Mouse (Mus musculus): ENCODE data around the gene Setmar. TPM values are rescaled to one million over a fixed set of nuclear protein-coding genes. Genes with fewer than 3 reads are reported as not detected.

Setmar gene
- total and polyA plus RNA-seq, 3 experiments = 1.7 to 2.1 TPM; not detected in 1

- H3K27ac ChIP-seq (ENCODE audit: control insufficient read depth, low read depth, low read length) = peak overlapping the region; percentile 31; the same call in 1 of the 2 replicates
These were observed 738 bp downstream of the Setmar start for GRCm38 (mm10) chr6:108065583-108065982.

GRCm38 (mm10) chr6:108070947-108071346 lies 6.1 kb downstream of the Setmar start:
- no peak for DNase-seq (ENCODE audit: low read depth, low spot score)
- Histone ChIP-seq H3K4me1 (ENCODE audit: control insufficient read depth in 1 of 2, insufficient read depth in 2 of 2, low read length in 2 of 2) (peaks cover 0 to 7% of the 10 kb centered on the region in 2 experiments; a peak in 1 of 4 replicates), H3K27ac (ENCODE audit: control insufficient read depth, low read depth, low read length) (no peak overlapping the region), H3K9me3 (replicated peaks; ENCODE audit: insufficient read depth, low read length) (no peaks in the 10 kb centered on the region), H3K36me3 (ENCODE audit: control insufficient read depth in 1 of 2, insufficient read depth in 2 of 2, low read length in 2 of 2) (peaks cover 0 to 6% of the 10 kb centered on the region in 2 experiments; a peak in 2 of 4 replicates), H3K9ac (ENCODE audit: control insufficient read depth, low read depth, low read length, poor library complexity, severe bottlenecking) (no peak overlapping the region), H3K4me3 (ENCODE audit: control insufficient read depth in 1 of 2, insufficient read depth in 1 of 2, low read depth in 2 of 2, low read length in 2 of 2) (no peak overlapping the region), H3K79me2 (ENCODE audit: control insufficient read depth, insufficient read depth, low read length, poor library complexity) (no peaks in the 10 kb centered on the region), H3K27me3 (ENCODE audit: control insufficient read depth in 1 of 2, insufficient read depth in 2 of 2, low read length in 2 of 2) (no peaks in the 10 kb centered on the region)
- no peak for TF ChIP-seq HCFC1 (IDR thresholded peaks at IDR 0.05; ENCODE audit: low read depth, low read length)
- no peak for TF ChIP-seq TBP (IDR thresholded peaks at IDR 0.05; ENCODE audit: low read depth, low read length)
- no peak for TF ChIP-seq TAL1 (IDR thresholded peaks at IDR 0.05; ENCODE audit: low read length)
- no peak for TF ChIP-seq ETS1 (IDR thresholded peaks at IDR 0.05; ENCODE audit: low read depth, low read length)
- TF ChIP-seq CTCF (IDR thresholded peaks at IDR 0.05 in 2 of 3, conservative IDR thresholded peaks at IDR 0.05 in 1 of 3; ENCODE audit: control insufficient read depth in 1 of 3, insufficient read depth in 1 of 3, low read depth in 2 of 3, low read length in 3 of 3, poor library complexity in 1 of 3, severe bottlenecking in 1 of 3) = no peak
- no peak for TF ChIP-seq TCF12 (IDR thresholded peaks at IDR 0.05; ENCODE audit: low read depth, low read length)
- no peak for TF ChIP-seq POLR2AphosphoS5 (IDR thresholded peaks at IDR 0.05; ENCODE audit: borderline replicate concordance, low read depth, low read length)
- TF ChIP-seq NRF1 (IDR thresholded peaks at IDR 0.05; ENCODE audit: insufficient read depth, low read depth, low read length, poor library complexity, severe bottlenecking) = no peak
- TF ChIP-seq USF2 (IDR thresholded peaks at IDR 0.05; ENCODE audit: borderline replicate concordance in 1 of 2, insufficient read depth in 1 of 2, low read depth in 1 of 2, low read length in 2 of 2) = no peak
- TF ChIP-seq MAZ (IDR thresholded peaks at IDR 0.05; ENCODE audit: low read depth, low read length) = no peak
- TF ChIP-seq MYC (IDR thresholded peaks at IDR 0.05; ENCODE audit: low read depth, low read length) = no peak
- no peak for TF ChIP-seq ZNF384 (IDR thresholded peaks at IDR 0.05; ENCODE audit: low read depth, low read length)
- TF ChIP-seq MAFK (IDR thresholded peaks at IDR 0.05; ENCODE audit: borderline replicate concordance, low read depth, low read length) = no peak
- no peak for TF ChIP-seq MXI1 (IDR thresholded peaks at IDR 0.05; ENCODE audit: low read depth, low read length)
- TF ChIP-seq POLR2A (IDR thresholded peaks at IDR 0.05; ENCODE audit: control insufficient read depth in 1 of 2, insufficient read depth in 1 of 2, low read depth in 1 of 2, low read length in 2 of 2, poor library complexity in 1 of 2) = no peak
- no peak for TF ChIP-seq MYB (IDR thresholded peaks at IDR 0.05; ENCODE audit: low read depth, low read length)
- no peak for TF ChIP-seq ZKSCAN1 (IDR thresholded peaks at IDR 0.05; ENCODE audit: low read depth, low read length)

More at GRCm38 (mm10) chr6:108065583-108065982, 738 bp downstream of the Setmar start:
- Histone ChIP-seq H3K9me3 (replicated peaks; ENCODE audit: insufficient read depth, low read length) (no peaks in the 10 kb centered on the region), H3K36me3 (ENCODE audit: control insufficient read depth in 1 of 2, insufficient read depth in 2 of 2, low read length in 2 of 2) (peaks cover 0 to 6% of the 10 kb centered on the region in 2 experiments; a peak in 2 of 4 replicates), H3K4me3 (ENCODE audit: control insufficient read depth in 1 of 2, insufficient read depth in 1 of 2, low read depth in 2 of 2, low read length in 2 of 2) (peak overlapping the region; percentile 53 to 72), H3K79me2 (ENCODE audit: control insufficient read depth, insufficient read depth, low read length, poor library complexity) (no peaks in the 10 kb centered on the region), H3K9ac (ENCODE audit: control insufficient read depth, low read depth, low read length, poor library complexity, severe bottlenecking) (peak overlapping the region; percentile 57), H3K27me3 (ENCODE audit: control insufficient read depth in 1 of 2, insufficient read depth in 2 of 2, low read length in 2 of 2) (no peaks in the 10 kb centered on the region), H3K4me1 (ENCODE audit: control insufficient read depth in 1 of 2, insufficient read depth in 2 of 2, low read length in 2 of 2) (peaks cover 0 to 11% of the 10 kb centered on the region in 2 experiments; a peak in 1 of 4 replicates)
- TF ChIP-seq POLR2A (IDR thresholded peaks at IDR 0.05; ENCODE audit: control insufficient read depth in 1 of 2, insufficient read depth in 1 of 2, low read depth in 1 of 2, low read length in 2 of 2, poor library complexity in 1 of 2) (no peak), E2F4 (IDR thresholded peaks at IDR 0.05; ENCODE audit: borderline replicate concordance, low read depth, low read length) (no peak), NELFE (IDR thresholded peaks at IDR 0.05; ENCODE audit: low read depth, low read length) (no peak), MEF2A (IDR thresholded peaks at IDR 0.05; ENCODE audit: extremely low read depth, insufficient replicate concordance, low read depth, low read length, poor library complexity, severe bottlenecking) (no peak), SIN3A (IDR thresholded peaks at IDR 0.05; ENCODE audit: low read length) (peak; percentile 79), BHLHE40 (IDR thresholded peaks at IDR 0.05; ENCODE audit: borderline replicate concordance, low read depth, low read length) (no peak), CTCF (IDR thresholded peaks at IDR 0.05 in 2 of 3, conservative IDR thresholded peaks at IDR 0.05 in 1 of 3; ENCODE audit: control insufficient read depth in 1 of 3, insufficient read depth in 1 of 3, low read depth in 2 of 3, low read length in 3 of 3, poor library complexity in 1 of 3, severe bottlenecking in 1 of 3) (peak; percentile 42 to 81 (median 76)), GABPA (IDR thresholded peaks at IDR 0.05; ENCODE audit: low read depth, low read length) (no peak), RAD21 (IDR thresholded peaks at IDR 0.05; ENCODE audit: low read depth, low read length) (peak; percentile 65), MYB (IDR thresholded peaks at IDR 0.05; ENCODE audit: low read depth, low read length) (no peak), POLR2AphosphoS5 (IDR thresholded peaks at IDR 0.05; ENCODE audit: borderline replicate concordance, low read depth, low read length) (no peak), USF2 (IDR thresholded peaks at IDR 0.05; ENCODE audit: borderline replicate concordance in 1 of 2, insufficient read depth in 1 of 2, low read depth in 1 of 2, low read length in 2 of 2) (no peak), ELF1 (IDR thresholded peaks at IDR 0.05; ENCODE audit: low read depth, low read length) (no peak), MAX (IDR thresholded peaks at IDR 0.05; ENCODE audit: low read length) (no peak), MXI1 (IDR thresholded peaks at IDR 0.05; ENCODE audit: low read depth, low read length) (peak; percentile 81), MAZ (IDR thresholded peaks at IDR 0.05; ENCODE audit: low read depth, low read length) (peak; percentile 74; the same call in 1 of the 2 replicates), TBP (IDR thresholded peaks at IDR 0.05; ENCODE audit: low read depth, low read length) (no peak), UBTF (IDR thresholded peaks at IDR 0.05; ENCODE audit: borderline replicate concordance, insufficient read depth, low read depth, low read length) (no peak), ZKSCAN1 (IDR thresholded peaks at IDR 0.05; ENCODE audit: low read depth, low read length) (no peak), ZNF384 (IDR thresholded peaks at IDR 0.05; ENCODE audit: low read depth, low read length) (peak; percentile 93), CHD2 (IDR thresholded peaks at IDR 0.05; ENCODE audit: low read length) (no peak), ZC3H11A (IDR thresholded peaks at IDR 0.05; ENCODE audit: low read depth, low read length) (peak; percentile 33; the same call in 1 of the 2 replicates), MYC (IDR thresholded peaks at IDR 0.05; ENCODE audit: low read depth, low read length) (no peak), ETS1 (IDR thresholded peaks at IDR 0.05; ENCODE audit: low read depth, low read length) (no peak), HCFC1 (IDR thresholded peaks at IDR 0.05; ENCODE audit: low read depth, low read length) (no peak; the same call in 1 of the 2 replicates), TAL1 (IDR thresholded peaks at IDR 0.05; ENCODE audit: low read length) (no peak), JUND (IDR thresholded peaks at IDR 0.05; ENCODE audit: low read depth, low read length) (no peak), POLR2AphosphoS2 (IDR thresholded peaks at IDR 0.05; ENCODE audit: low read length) (no peak), TCF12 (IDR thresholded peaks at IDR 0.05; ENCODE audit: low read depth, low read length) (no peak), ZMIZ1 (IDR thresholded peaks at IDR 0.05; ENCODE audit: low read depth, low read length) (no peak), GATA1 (IDR thresholded peaks at IDR 0.05; ENCODE audit: low read depth, low read length) (no peak), CHD1 (IDR thresholded peaks at IDR 0.05; ENCODE audit: low read depth, low read length) (no peak), EP300 (IDR thresholded peaks at IDR 0.05; ENCODE audit: low read depth in 1 of 2, low read length in 2 of 2) (no peak), KAT2A (conservative IDR thresholded peaks at IDR 0.05; ENCODE audit: low read depth, low read length) (no peak), USF1 (IDR thresholded peaks at IDR 0.05; ENCODE audit: low read depth, low read length) (peak; percentile 64), MAFK (IDR thresholded peaks at IDR 0.05; ENCODE audit: borderline replicate concordance, low read depth, low read length) (no peak), RCOR1 (IDR thresholded peaks at IDR 0.05; ENCODE audit: low read depth, low read length) (no peak), SMC3 (IDR thresholded peaks at IDR 0.05; ENCODE audit: low read depth, low read length) (peak; percentile 58)
- DNase-seq (ENCODE audit: low read depth, low spot score) = peak; percentile 92

Measured in MEL (cell line).